Mouse (Mus musculus) spleen, embryonic (tissue): ENCODE measurements around the gene Rev3l.

Experiments used
- CTCF ChIA-PET: fragments of 350-600 bp; sonication (Branson Sonifier 250); formaldehyde crosslinking; loops from one replicate; lab custom pipeline; 2022; lab: Charles Lee

The Rev3l gene

GRCm38 (mm10) chr10:39731736-39732265 is at the start of gene Rev3l:
TSS of gene Rev3l (plus strand) at chr10:39732118.
- CTCF ChIA-PET, result interaction anchor here (0.7 kb wide), 2 partner anchors 10 to 66 kb away, joined by 3 to 11 read pairs; no protein-coding TSS in a partner anchor

GRCm38 (mm10) chr10:39682556-39682955 is 49.4 kb upstream of the Rev3l start:
- CTCF ChIA-PET, result no interaction called here

- CTCF ChIA-PET, result interaction anchor here (0.5 kb wide), 1 partner anchor 52 kb away, joined by 3 read pairs; no protein-coding TSS in a partner anchor
Observed at GRCm38 (mm10) chr10:39683481-39683880, 48.4 kb upstream of the Rev3l start.

GRCm38 (mm10) chr10:39686811-39687210 is 45.1 kb upstream of the Rev3l start:
- CTCF ChIA-PET, result no interaction called here

- CTCF ChIA-PET, result no interaction called here
Observed at GRCm38 (mm10) chr10:39687851-39688250, 44.1 kb upstream of the Rev3l start.

- CTCF ChIA-PET, result no interaction called here
Observed at GRCm38 (mm10) chr10:39691351-39692064, 40.4 kb upstream of the Rev3l start.

GRCm38 (mm10) chr10:39692152-39692551 is 39.8 kb upstream of the Rev3l start:
- CTCF ChIA-PET, result no interaction called here

GRCm38 (mm10) chr10:39707717-39708510 is 24.0 kb upstream of the Rev3l start:
- CTCF ChIA-PET, result no interaction called here

- CTCF ChIA-PET, result no interaction called here
Observed at GRCm38 (mm10) chr10:39716936-39717335, 15.0 kb upstream of the Rev3l start.

GRCm38 (mm10) chr10:39730976-39731735 is 762 bp upstream of the Rev3l start:
- CTCF ChIA-PET, result interaction anchor here (0.7 kb wide), 1 partner anchor 65 kb away, joined by 3 read pairs; no protein-coding TSS in a partner anchor

GRCm38 (mm10) chr10:39732266-39733100 is 565 bp downstream of the Rev3l start:
- CTCF ChIA-PET, result interaction anchor here (0.7 kb wide), 2 partner anchors 11 to 66 kb away, joined by 3 to 11 read pairs; no protein-coding TSS in a partner anchor

- CTCF ChIA-PET, result interaction anchor here (0.7 kb wide), 1 partner anchor 9 kb away, joined by 3 read pairs; no protein-coding TSS in a partner anchor
Observed at GRCm38 (mm10) chr10:39733101-39733399, 1.1 kb downstream of the Rev3l start.

- CTCF ChIA-PET, result interaction anchor here (0.7 kb wide), 1 partner anchor 8 kb away, joined by 3 read pairs; no protein-coding TSS in a partner anchor
Observed at GRCm38 (mm10) chr10:39733421-39733930, 1.6 kb downstream of the Rev3l start.

- CTCF ChIA-PET, result no interaction called here
Observed at GRCm38 (mm10) chr10:39736187-39736586, 4.3 kb downstream of the Rev3l start.

GRCm38 (mm10) chr10:39742057-39742456 is 10.1 kb downstream of the Rev3l start:
- CTCF ChIA-PET, result interaction anchor here (0.6 kb wide), 1 partner anchor 9 kb away, joined by 3 read pairs; no protein-coding TSS in a partner anchor

- CTCF ChIA-PET, result no interaction called here
Observed at GRCm38 (mm10) chr10:39764752-39765151, 32.8 kb downstream of the Rev3l start.

GRCm38 (mm10) chr10:39766702-39767101 is 34.8 kb downstream of the Rev3l start:
- CTCF ChIA-PET, result no interaction called here

GRCm38 (mm10) chr10:39772259-39772658 is 40.3 kb downstream of the Rev3l start:
- CTCF ChIA-PET, result no interaction called here

- CTCF ChIA-PET, result interaction anchor here (0.6 kb wide), 1 partner anchor 29 kb away, joined by 3 read pairs; no protein-coding TSS in a partner anchor
Observed at GRCm38 (mm10) chr10:39773940-39774726, 42.2 kb downstream of the Rev3l start.
